Mouse (Mus musculus): ENCODE measurements around the gene Pls3. TPM values are rescaled to one million over a fixed set of nuclear protein-coding genes. Genes with fewer than 3 reads are reported as not detected.
"Not testable (repeated sequence)": the region's sequence is repeated elsewhere in the genome, so short reads cannot be mapped to it uniquely, and the experiment has no call there.

Gene Pls3
- polyA plus RNA-seq, 1 experiment from 2014 or later: 107 TPM

DNA sequence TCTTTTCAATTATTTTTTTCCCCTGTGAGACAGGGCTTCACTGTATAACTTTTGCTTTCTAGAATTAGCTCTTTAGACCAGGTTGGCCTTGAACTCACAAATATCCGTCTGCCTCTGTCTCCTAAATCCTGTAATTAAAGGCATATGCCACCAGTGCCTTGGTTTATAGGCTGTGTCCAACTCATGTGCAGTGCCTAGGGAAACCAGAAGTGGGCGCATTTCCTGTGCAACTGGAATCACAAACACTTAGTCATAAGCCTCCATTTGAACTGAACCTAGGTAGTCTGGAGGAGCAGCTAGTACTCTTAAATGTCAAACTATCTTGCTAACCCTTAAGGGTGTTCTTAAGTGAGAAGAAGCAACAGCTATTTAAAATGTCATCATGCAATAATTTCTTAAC is 60.0 kb downstream of the Pls3 start:
- H3K9ac ChIP-seq (ENCODE audit: low read length): no peak overlapping the region
- no peak overlapping the region for H3K4me3 ChIP-seq (replicated peaks; ENCODE audit: low read length)
- no peak for ATAC-seq (ENCODE audit: insufficient read depth, low FRiP score)
- no peaks in the 10 kb centered on the region; the same call in 1 of the 2 replicates for H3K27me3 ChIP-seq (ENCODE audit: control insufficient read depth, insufficient read depth, low read length)
- no peak overlapping the region for H3K27ac ChIP-seq (ENCODE audit: low read length)
- no peak overlapping the region for H3K4me2 ChIP-seq (ENCODE audit: low read depth, low read length)
- no peaks in the 10 kb centered on the region for H3K9me3 ChIP-seq (replicated peaks; ENCODE audit: control insufficient read depth, low read length)
- no peaks in the 10 kb centered on the region for H3K4me1 ChIP-seq (ENCODE audit: control insufficient read depth, insufficient read depth, low read length)
- WGBS: 78% methylated on average over 2 of the region's 2 CpGs
- no peaks in the 10 kb centered on the region for H3K36me3 ChIP-seq (ENCODE audit: control insufficient read depth, insufficient read depth, low read length)

DNA sequence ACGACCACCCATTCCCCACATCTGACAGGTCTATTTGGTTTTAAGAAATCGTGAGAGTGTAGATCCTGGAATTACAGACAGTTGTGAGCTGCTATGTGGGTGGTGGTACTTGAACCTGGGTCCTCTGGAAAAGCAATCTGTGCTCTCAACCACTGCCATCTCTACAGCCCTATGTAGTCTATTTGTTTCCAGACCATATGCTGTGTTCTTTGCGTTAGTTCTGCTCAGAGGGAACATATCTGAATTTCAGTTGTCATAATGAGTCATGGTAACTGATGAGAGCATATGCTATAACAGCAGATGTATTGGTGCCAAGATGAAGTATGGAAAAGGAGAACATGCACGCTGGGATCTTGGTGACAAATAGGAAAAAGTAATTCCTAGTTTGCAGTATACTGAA is 60.9 kb downstream of the Pls3 start:
- Histone ChIP-seq H3K27me3 (ENCODE audit: control insufficient read depth, insufficient read depth, low read length) (no peaks in the 10 kb centered on the region; the same call in 1 of the 2 replicates), H3K36me3 (ENCODE audit: control insufficient read depth, insufficient read depth, low read length) (no peaks in the 10 kb centered on the region), H3K4me1 (ENCODE audit: control insufficient read depth, insufficient read depth, low read length) (no peaks in the 10 kb centered on the region), H3K9me3 (replicated peaks; ENCODE audit: control insufficient read depth, low read length) (no peaks in the 10 kb centered on the region), H3K9ac (ENCODE audit: low read length) (no peak overlapping the region), H3K27ac (ENCODE audit: low read length) (no peak overlapping the region), H3K4me2 (ENCODE audit: low read depth, low read length) (no peak overlapping the region), H3K4me3 (replicated peaks; ENCODE audit: low read length) (no peak overlapping the region)
- WGBS: 85% methylated on average over 4 of the region's 4 CpGs
- no peak for ATAC-seq (ENCODE audit: insufficient read depth, low FRiP score)

DNA sequence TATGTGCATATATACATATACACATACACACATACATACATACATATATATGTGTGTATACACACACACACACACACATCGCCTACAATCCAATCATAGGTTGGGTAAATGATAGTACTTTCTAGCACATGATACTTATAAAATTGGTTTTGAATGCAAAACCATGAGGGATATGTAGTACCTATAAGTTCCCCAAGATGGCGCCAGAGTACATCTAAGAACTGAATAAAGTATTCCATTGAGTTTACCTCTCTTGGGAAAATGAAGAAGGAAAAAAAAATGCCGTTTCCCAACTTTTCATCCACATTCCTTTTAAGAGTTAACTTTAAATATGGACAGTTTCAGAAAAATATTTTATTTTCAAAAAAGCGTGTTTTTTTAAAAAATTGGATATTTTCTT is 78.4 kb downstream of the Pls3 start:
- Histone ChIP-seq H3K9me3 (replicated peaks; ENCODE audit: control insufficient read depth, low read length) (no peaks in the 10 kb centered on the region), H3K4me3 (replicated peaks; ENCODE audit: low read length) (no peak overlapping the region), H3K4me2 (ENCODE audit: low read depth, low read length) (no peak overlapping the region), H3K27me3 (ENCODE audit: control insufficient read depth, insufficient read depth, low read length) (no peaks in the 10 kb centered on the region), H3K36me3 (ENCODE audit: control insufficient read depth, insufficient read depth, low read length) (no peaks in the 10 kb centered on the region), H3K9ac (ENCODE audit: low read length) (no peak overlapping the region), H3K4me1 (ENCODE audit: control insufficient read depth, insufficient read depth, low read length) (no peaks in the 10 kb centered on the region), H3K27ac (ENCODE audit: low read length) (no peak overlapping the region)
- no peak for ATAC-seq (ENCODE audit: insufficient read depth, low FRiP score)
- 19% methylated on average over 4 of the region's 4 CpGs for WGBS

DNA sequence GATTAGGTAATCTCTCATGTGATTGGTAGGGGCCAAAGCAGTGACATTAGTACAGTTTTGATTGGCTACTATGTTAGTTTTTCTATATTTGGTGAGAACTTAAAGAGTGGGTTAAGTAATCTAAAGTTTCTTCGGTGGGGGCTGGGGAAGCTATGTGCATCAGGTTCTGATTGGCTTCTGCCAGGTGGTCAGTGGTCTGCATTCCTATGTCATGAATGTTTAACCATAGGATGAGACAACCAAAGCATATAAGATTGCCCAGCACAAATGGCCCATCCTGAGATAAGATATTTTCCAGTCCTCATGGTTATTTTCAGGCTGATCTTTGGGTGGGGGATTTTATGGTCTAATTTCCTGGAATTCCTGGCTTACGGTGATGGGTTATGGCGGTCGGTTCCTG is 95.2 kb downstream of the Pls3 start:
- no peak overlapping the region for H3K4me2 ChIP-seq (ENCODE audit: low read depth, low read length)
- H3K27ac ChIP-seq (ENCODE audit: low read length): no peak overlapping the region
- no peaks in the 10 kb centered on the region for H3K36me3 ChIP-seq (ENCODE audit: control insufficient read depth, insufficient read depth, low read length)
- H3K4me1 ChIP-seq (ENCODE audit: control insufficient read depth, insufficient read depth, low read length): no peaks in the 10 kb centered on the region
- H3K9me3 ChIP-seq (replicated peaks; ENCODE audit: control insufficient read depth, low read length): no peaks in the 10 kb centered on the region
- no peaks in the 10 kb centered on the region for H3K27me3 ChIP-seq (ENCODE audit: control insufficient read depth, insufficient read depth, low read length)
- no peak overlapping the region for H3K4me3 ChIP-seq (replicated peaks; ENCODE audit: low read length)
- 82% methylated on average over 4 of the region's 4 CpGs for WGBS
- H3K9ac ChIP-seq (ENCODE audit: low read length): no peak overlapping the region
- ATAC-seq (ENCODE audit: insufficient read depth, low FRiP score): no peak

DNA sequence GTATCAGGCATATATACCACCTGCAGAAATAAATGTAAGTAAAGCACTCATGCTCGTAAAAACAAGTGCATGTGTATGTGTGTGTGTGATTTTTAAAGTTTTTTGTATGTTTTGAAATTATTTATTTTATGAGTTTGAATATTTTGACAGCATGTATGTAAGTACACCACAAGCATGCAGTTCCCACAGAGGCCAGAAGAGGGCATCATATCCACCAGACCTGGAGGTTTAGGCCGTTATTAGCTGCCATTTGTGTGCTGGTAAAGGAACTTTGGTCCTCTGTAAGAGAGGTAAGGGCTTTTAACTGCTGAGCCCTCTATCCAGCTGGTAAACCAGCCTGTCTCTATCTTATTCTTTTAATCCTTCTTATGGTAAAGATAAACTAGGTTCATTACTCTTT is 97.5 kb downstream of the Pls3 start:
- ATAC-seq (ENCODE audit: insufficient read depth, low FRiP score): no peak
- no peaks in the 10 kb centered on the region for H3K27me3 ChIP-seq (ENCODE audit: control insufficient read depth, insufficient read depth, low read length)
- H3K27ac ChIP-seq (ENCODE audit: low read length): no peak overlapping the region
- H3K4me3 ChIP-seq (replicated peaks; ENCODE audit: low read length): no peak overlapping the region
- WGBS: 89% methylated on average over 2 of the region's 2 CpGs
- no peaks in the 10 kb centered on the region for H3K4me1 ChIP-seq (ENCODE audit: control insufficient read depth, insufficient read depth, low read length)
- H3K36me3 ChIP-seq (ENCODE audit: control insufficient read depth, insufficient read depth, low read length): no peaks in the 10 kb centered on the region
- no peak overlapping the region for H3K9ac ChIP-seq (ENCODE audit: low read length)
- H3K9me3 ChIP-seq (replicated peaks; ENCODE audit: control insufficient read depth, low read length): no peaks in the 10 kb centered on the region
- no peak overlapping the region for H3K4me2 ChIP-seq (ENCODE audit: low read depth, low read length)

DNA sequence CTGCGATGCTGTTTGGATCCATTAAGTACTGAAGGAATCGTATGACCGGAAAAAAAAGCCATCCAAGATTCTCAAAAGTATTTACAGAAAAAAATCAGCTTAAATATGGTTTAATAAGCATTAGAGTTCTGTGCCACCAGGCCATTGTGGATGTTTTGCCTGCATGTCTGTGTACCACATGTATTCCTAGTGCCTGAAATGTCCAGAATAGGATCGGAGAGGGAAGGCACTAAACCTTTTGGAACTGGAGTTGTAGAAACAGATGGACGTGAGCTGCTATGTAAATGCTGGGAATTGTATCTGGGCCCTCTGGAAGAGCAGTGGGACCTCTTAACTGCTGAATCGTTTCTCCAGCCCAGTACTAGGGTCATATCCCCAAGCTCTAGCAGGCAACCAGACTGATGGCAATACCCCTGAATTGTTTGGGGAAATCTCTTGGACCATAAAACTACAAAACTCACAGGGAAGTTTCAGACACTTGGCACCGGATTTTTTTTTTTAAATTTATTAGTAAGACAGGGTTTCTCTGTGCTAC is 110.1 kb downstream of the Pls3 start:
- 37% methylated on average over 7 of the region's 7 CpGs for WGBS
- ATAC-seq (ENCODE audit: insufficient read depth, low FRiP score): no peak
- Histone ChIP-seq H3K27ac (ENCODE audit: low read length) (peak overlapping the region; percentile 93), H3K9me3 (replicated peaks; ENCODE audit: control insufficient read depth, low read length) (no peaks in the 10 kb centered on the region), H3K4me1 (ENCODE audit: control insufficient read depth, insufficient read depth, low read length) (no peaks in the 10 kb centered on the region), H3K36me3 (ENCODE audit: control insufficient read depth, insufficient read depth, low read length) (no peaks in the 10 kb centered on the region), H3K4me3 (replicated peaks; ENCODE audit: low read length) (peak overlapping the region; percentile 57), H3K9ac (ENCODE audit: low read length) (peak overlapping the region; percentile 74), H3K4me2 (ENCODE audit: low read depth, low read length) (peak overlapping the region; percentile 55), H3K27me3 (ENCODE audit: control insufficient read depth, insufficient read depth, low read length) (no peaks in the 10 kb centered on the region; the same call in 1 of the 2 replicates)

DNA sequence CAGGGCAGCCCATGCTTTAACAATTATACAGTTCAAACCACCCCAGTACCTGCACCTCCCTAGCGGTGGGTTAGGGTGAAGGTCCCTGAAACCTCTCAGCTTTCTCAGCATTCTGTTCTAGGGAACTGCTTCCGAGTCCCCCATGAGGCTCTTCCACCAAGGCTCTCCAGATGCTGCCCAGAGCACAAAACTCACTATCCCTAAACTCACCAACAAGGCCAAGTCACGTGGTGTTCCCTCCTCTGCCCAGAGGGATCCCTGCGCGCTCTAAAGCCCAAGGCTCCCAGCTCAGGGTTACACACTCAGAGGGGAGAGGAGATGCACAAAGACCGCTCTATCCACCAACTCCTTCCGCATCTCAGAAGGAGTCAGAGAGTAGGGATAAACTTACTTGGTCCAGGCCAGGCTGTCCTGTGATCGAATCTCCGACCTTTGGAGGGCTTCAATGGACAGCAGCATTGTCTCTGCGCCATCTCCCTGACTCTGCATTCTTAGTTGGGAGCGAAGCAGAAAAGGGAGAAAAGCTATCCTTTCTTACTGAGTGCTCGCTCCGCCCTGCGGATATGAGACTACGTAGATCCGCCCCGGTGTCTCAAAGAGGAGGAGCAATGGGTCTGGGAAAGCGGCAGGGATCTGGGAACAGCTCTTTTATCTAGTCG is 110.7 kb downstream of the Pls3 start:
- no peaks in the 10 kb centered on the region for H3K9me3 ChIP-seq (replicated peaks; ENCODE audit: control insufficient read depth, low read length)
- H3K9ac ChIP-seq (ENCODE audit: low read length): peak overlapping the region; percentile 74
- peak overlapping the region; percentile 57 for H3K4me3 ChIP-seq (replicated peaks; ENCODE audit: low read length)
- H3K27ac ChIP-seq (ENCODE audit: low read length): peak overlapping the region; percentile 93
- peak overlapping the region; percentile 55 for H3K4me2 ChIP-seq (ENCODE audit: low read depth, low read length)
- H3K27me3 ChIP-seq (ENCODE audit: control insufficient read depth, insufficient read depth, low read length): no peaks in the 10 kb centered on the region; the same call in 1 of the 2 replicates
- 11% methylated on average over 19 of the region's 19 CpGs for WGBS
- no peaks in the 10 kb centered on the region for H3K4me1 ChIP-seq (ENCODE audit: control insufficient read depth, insufficient read depth, low read length)
- H3K36me3 ChIP-seq (ENCODE audit: control insufficient read depth, insufficient read depth, low read length): no peaks in the 10 kb centered on the region
- ATAC-seq (ENCODE audit: insufficient read depth, low FRiP score): peak; percentile 93; the same call in 1 of the 2 replicates

DNA sequence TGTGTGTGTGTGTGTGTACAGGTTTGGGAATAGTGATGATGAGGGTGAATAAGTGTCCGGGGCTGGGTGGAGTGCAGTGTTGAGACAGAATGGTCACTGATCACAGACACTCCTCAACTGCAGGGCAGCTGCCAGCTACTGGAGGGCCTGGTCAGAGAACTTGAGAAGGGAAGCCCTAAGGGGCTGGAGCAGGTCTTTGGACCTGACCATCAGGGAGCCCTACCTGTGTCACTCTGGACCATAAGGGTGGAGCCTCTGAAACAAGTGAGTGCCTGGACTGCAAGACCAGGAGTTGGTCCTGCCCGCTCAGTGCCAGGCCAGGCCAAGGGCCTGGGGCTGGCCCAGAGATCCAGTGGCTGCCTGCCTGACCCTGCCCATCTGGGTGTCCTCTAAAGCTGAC is 115.5 kb downstream of the Pls3 start:
- not testable (repeated sequence) for H3K36me3 ChIP-seq (ENCODE audit: control insufficient read depth, insufficient read depth, low read length); H3K9ac ChIP-seq (ENCODE audit: low read length); H3K4me2 ChIP-seq (ENCODE audit: low read depth, low read length); ATAC-seq (ENCODE audit: insufficient read depth, low FRiP score); H3K9me3 ChIP-seq (replicated peaks; ENCODE audit: control insufficient read depth, low read length); H3K4me3 ChIP-seq (replicated peaks; ENCODE audit: low read length); H3K27me3 ChIP-seq (ENCODE audit: control insufficient read depth, insufficient read depth, low read length); H3K4me1 ChIP-seq (ENCODE audit: control insufficient read depth, insufficient read depth, low read length); H3K27ac ChIP-seq (ENCODE audit: low read length)
- WGBS: 85% methylated on average over 2 of the region's 2 CpGs

DNA sequence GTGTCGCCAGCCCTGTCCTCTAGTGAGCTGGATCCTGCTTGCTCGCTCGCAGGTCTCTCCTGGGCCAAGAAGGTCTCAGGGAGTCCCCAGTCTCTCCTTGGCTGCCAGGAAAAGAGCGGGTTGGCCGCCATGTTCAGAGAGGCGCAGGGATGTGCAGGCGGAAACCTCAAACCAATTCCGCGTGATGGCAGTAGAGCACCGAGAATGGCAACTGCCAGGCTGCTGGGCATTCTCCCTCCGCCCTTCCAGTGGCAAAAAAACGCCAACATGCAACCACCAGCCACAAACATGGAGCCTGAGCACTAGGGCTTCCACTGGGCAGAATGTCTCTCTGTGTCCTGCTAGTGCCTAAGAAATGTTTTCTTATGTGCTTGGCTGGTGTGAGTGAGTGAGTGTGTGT is 115.9 kb downstream of the Pls3 start:
- not testable (repeated sequence) for H3K36me3 ChIP-seq (ENCODE audit: control insufficient read depth, insufficient read depth, low read length); H3K4me3 ChIP-seq (replicated peaks; ENCODE audit: low read length); H3K9me3 ChIP-seq (replicated peaks; ENCODE audit: control insufficient read depth, low read length); H3K27ac ChIP-seq (ENCODE audit: low read length); H3K4me2 ChIP-seq (ENCODE audit: low read depth, low read length); H3K27me3 ChIP-seq (ENCODE audit: control insufficient read depth, insufficient read depth, low read length); ATAC-seq (ENCODE audit: insufficient read depth, low FRiP score); H3K9ac ChIP-seq (ENCODE audit: low read length); H3K4me1 ChIP-seq (ENCODE audit: control insufficient read depth, insufficient read depth, low read length)
- 81% methylated on average over 12 of the region's 12 CpGs for WGBS
